Mouse (Mus musculus) lung, adult 2 months (tissue): ENCODE results near the gene Slc11a1. TPM values are rescaled to one million over a fixed set of nuclear protein-coding genes. Genes with fewer than 3 reads are reported as not detected.

Source experiments
- DNase-seq: peaks from one replicate; pipeline ENCODE4 v3.0.0; 2022
- H3K4me1 ChIP-seq: fragments of 200-500 bp; 2 replicates; pipeline ENCODE4 v1.6.1; 2011; ENCODE audit warnings: low read length; ENCODE audit not compliant: control insufficient read depth, insufficient read depth
- H3K4me3 ChIP-seq: fragments of 200-500 bp; replicated peaks from 2 replicates; pipeline ENCODE3; 2011; ENCODE audit warnings: low read depth, mild to moderate bottlenecking, control low read depth, low read length; ENCODE audit errors: extremely low read depth
- CTCF ChIP-seq: fragments of 200-500 bp; IDR thresholded peaks from 2 replicates; pipeline ENCODE4 v1.5.1; 2011; ENCODE audit warnings: mild to moderate bottlenecking, low read length, control low read depth; ENCODE audit not compliant: insufficient read depth
- POLR2A ChIP-seq: fragments of 200-500 bp; IDR thresholded peaks from 2 replicates; pipeline ENCODE4 v1.6.1; 2011; ENCODE audit warnings: low read depth, mild to moderate bottlenecking, control low read depth, low read length, borderline replicate concordance; ENCODE audit errors: extremely low read depth
- WGBS: fragments of 180-500 bp; shearing (Covaris S2); methylation state at CpG from one replicate; pipeline ENCODE4 v1.1.7; 2018; 5-methylcytosine and 5-hydroxymethylcytosine counted together
- polyA plus RNA-seq: library from polyadenylated mRNA; depleted of rRNA; stranded (reverse); fragments of >200 nt; gene quantifications from 2 replicates; pipeline ENCODE4 v1.2.3, GENCODE M21; 2012

Gene Slc11a1
- polyA plus RNA-seq, 1 experiment, result 41.8 TPM

GRCm38 (mm10) chr1:74370040-74370439 is 5.0 kb upstream of the Slc11a1 start:
- H3K4me1 ChIP-seq, result no peaks in the 10 kb centered on the region
- WGBS, result 52% methylated on average over 4 of the region's 4 CpGs
- DNase-seq, result no peak
- TF ChIP-seq POLR2A (no peak), CTCF (no peak)
- no peak overlapping the region for H3K4me3 ChIP-seq

DNA sequence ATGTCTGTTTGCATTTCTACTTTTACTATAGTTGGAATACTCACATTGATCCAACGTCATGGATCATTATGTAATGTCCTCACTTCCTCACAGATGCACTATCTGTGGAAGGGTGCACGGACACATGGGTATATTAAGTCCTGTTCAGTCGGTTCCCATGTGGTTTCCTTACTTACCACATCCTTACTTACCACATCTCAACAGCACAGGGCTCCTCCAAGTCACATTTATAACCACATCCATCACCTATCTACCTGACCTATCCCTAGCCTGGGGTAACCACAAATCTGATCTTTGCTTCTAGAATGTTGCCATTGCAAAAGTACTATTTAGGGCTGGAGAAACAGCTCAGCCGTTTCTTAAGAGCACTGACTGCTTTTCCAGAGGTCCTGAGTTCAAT is 1.6 kb upstream of the Slc11a1 start:
- DNase-seq, result no peak
- no peak overlapping the region for H3K4me3 ChIP-seq
- TF ChIP-seq CTCF, result no peak
- no peak for TF ChIP-seq POLR2A
- no peaks in the 10 kb centered on the region for H3K4me1 ChIP-seq
- 46% methylated on average over 4 of the region's 4 CpGs for WGBS

- WGBS, result 70% methylated on average over 10 of the region's 10 CpGs
- Histone ChIP-seq H3K4me3 (no peak overlapping the region), H3K4me1 (no peaks in the 10 kb centered on the region)
- DNase-seq, result no peak
- TF ChIP-seq POLR2A (no peak), CTCF (no peak)
Observed at GRCm38 (mm10) chr1:74375561-74375960, 566 bp downstream of the Slc11a1 start.

DNA sequence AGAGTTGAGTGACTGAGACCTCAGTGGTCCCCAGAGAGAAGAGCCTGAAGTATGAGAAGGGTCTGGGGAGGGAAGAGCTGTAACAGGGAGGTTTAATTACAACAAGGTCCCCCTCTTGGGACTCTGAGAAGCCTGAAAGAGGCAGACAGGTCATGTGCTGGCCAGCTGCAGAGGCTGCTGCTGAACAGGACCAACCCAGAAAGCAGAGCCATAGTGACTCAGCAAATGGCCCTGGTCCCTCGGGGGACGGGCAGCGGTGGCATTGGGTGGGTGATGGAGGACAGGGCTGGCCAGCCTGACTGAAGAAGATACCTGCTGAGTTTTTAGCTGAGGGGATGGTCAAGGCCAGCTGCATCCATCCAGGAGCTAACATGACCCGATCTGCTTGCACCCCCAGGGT is 1.4 kb downstream of the Slc11a1 start:
- 71% methylated on average over 4 of the region's 4 CpGs for WGBS
- Histone ChIP-seq H3K4me1 (no peaks in the 10 kb centered on the region), H3K4me3 (no peak overlapping the region)
- no peak for TF ChIP-seq CTCF
- TF ChIP-seq POLR2A, result no peak
- no peak for DNase-seq

- TF ChIP-seq POLR2A (no peak), CTCF (no peak)
- 80% methylated on average over 7 of the region's 7 CpGs for WGBS
- DNase-seq, result no peak
- Histone ChIP-seq H3K4me3 (no peak overlapping the region), H3K4me1 (no peaks in the 10 kb centered on the region)
Observed at GRCm38 (mm10) chr1:74379058-74379504, 4.1 kb downstream of the Slc11a1 start.

- no peak for DNase-seq
- no peak for TF ChIP-seq POLR2A
- Histone ChIP-seq H3K4me3 (no peak overlapping the region), H3K4me1 (no peaks in the 10 kb centered on the region)
- 80% methylated on average over 5 of the region's 5 CpGs for WGBS
Observed at GRCm38 (mm10) chr1:74380484-74380883, 5.5 kb downstream of the Slc11a1 start.

DNA sequence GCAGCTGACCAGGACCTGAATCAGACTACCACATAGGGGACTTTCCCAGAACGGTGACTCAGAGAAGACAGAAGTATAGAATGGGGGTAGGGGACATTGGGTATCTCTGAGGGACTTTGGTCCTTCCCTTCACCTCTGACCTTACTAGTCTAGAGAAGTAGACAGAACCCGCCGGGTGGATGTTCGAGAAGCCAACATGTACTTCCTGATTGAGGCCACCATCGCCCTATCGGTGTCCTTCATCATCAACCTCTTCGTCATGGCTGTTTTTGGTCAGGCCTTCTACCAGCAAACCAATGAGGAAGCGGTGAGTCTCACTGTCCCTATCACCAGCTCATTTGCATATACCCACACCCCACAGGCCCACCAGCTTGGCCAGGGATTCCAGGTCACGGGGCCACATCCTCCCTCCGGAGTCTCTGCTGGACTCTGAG is 6.6 kb downstream of the Slc11a1 start:
- H3K4me3 ChIP-seq, result no peak overlapping the region
- 83% methylated on average over 10 of the region's 10 CpGs for WGBS
- no peak for TF ChIP-seq CTCF
- TF ChIP-seq POLR2A, result no peak
- DNase-seq, result no peak
- H3K4me1 ChIP-seq, result no peaks in the 10 kb centered on the region

DNA sequence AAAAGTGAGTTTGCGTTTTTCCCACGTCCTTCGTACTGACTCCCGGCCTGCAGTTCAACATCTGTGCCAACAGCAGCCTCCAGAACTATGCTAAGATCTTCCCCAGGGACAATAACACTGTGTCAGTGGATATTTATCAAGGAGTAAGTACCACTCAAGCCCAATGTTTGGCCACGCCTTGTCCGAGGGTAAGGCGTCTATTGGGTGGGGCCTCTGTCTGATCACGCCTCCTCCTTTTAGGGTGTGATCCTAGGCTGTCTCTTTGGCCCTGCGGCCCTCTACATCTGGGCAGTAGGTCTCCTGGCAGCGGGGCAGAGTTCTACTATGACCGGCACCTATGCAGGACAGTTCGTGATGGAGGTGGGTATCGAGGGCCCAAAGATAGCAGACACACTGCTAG is 8.4 kb downstream of the Slc11a1 start:
- H3K4me1 ChIP-seq, result peaks cover 6% of the 10 kb centered on the region
- TF ChIP-seq POLR2A (no peak), CTCF (no peak)
- H3K4me3 ChIP-seq, result no peak overlapping the region
- 69% methylated on average over 13 of the region's 13 CpGs for WGBS
- DNase-seq, result no peak

- WGBS, result 88% methylated on average over 8 of the region's 8 CpGs
- H3K4me1 ChIP-seq, result peaks cover 6% of the 10 kb centered on the region
- no peak for TF ChIP-seq POLR2A
- TF ChIP-seq CTCF, result no peak
- H3K4me3 ChIP-seq, result no peak overlapping the region
- DNase-seq, result no peak
Observed at GRCm38 (mm10) chr1:74384525-74384924, 9.5 kb downstream of the Slc11a1 start.

GRCm38 (mm10) chr1:74385064-74385463 is 10.1 kb downstream of the Slc11a1 start:
- TF ChIP-seq CTCF (no peak), POLR2A (no peak)

More at GRCm38 (mm10) chr1:74385064-74385463, 10.1 kb downstream of the Slc11a1 start:
- Histone ChIP-seq H3K4me3 (no peak overlapping the region), H3K4me1 (peaks cover 11% of the 10 kb centered on the region)
- DNase-seq, result no peak
- 93% methylated on average over 10 of the region's 10 CpGs for WGBS
